Mouse (Mus musculus) forebrain, embryonic 10.5 days (tissue): ENCODE results near the gene Bmper. TPM values are rescaled to one million over a fixed set of nuclear protein-coding genes. Genes with fewer than 3 reads are reported as not detected.
A peak's percentile ranks its signal among the peaks of the same experiment; 100 is the strongest.

ENCODE experiments used
- DNase-seq: peaks from one replicate; pipeline ENCODE4 v3.0.0-alpha.2; 2017; ENCODE audit warnings: low spot score; ENCODE audit errors: extremely low spot score
- H3K27ac ChIP-seq: fragments of 300-500 bp; sonication (generic); 2 replicates; pipeline ENCODE4 v1.5.1; 2016; ENCODE audit warnings: mild to moderate bottlenecking
- H3K27me3 ChIP-seq: fragments of 300-500 bp; sonication (generic); 2 replicates; pipeline ENCODE4 v1.6.1; 2016; ENCODE audit warnings: mild to moderate bottlenecking; ENCODE audit not compliant: poor library complexity, severe bottlenecking
- H3K36me3 ChIP-seq: fragments of 300-500 bp; sonication (generic); replicated peaks from 2 replicates; pipeline ENCODE4 v1.6.1; 2016; ENCODE audit warnings: mild to moderate bottlenecking, moderate library complexity
- H3K4me1 ChIP-seq: fragments of 300-500 bp; sonication (generic); 2 replicates; pipeline ENCODE4 v1.6.1; 2016
- H3K4me3 ChIP-seq: fragments of 300-500 bp; sonication (generic); 2 replicates; pipeline ENCODE4 v1.5.1; 2016; ENCODE audit warnings: mild to moderate bottlenecking, moderate library complexity
- H3K9me3 ChIP-seq: fragments of 300-500 bp; sonication (generic); 2 replicates; pipeline ENCODE4 v1.6.1; 2016; ENCODE audit warnings: mild to moderate bottlenecking, moderate library complexity
- WGBS: fragments of 180-500 bp; shearing (Covaris S2); methylation state at CpG from one replicate; pipeline ENCODE4 v1.1.7; 2016; 5-methylcytosine and 5-hydroxymethylcytosine counted together
- polyA plus RNA-seq: library from polyadenylated mRNA; unstranded; fragments of >200 nt; fragmentation: Nextera tagmentation; extraction: Ambion mirVana; gene quantifications from 2 replicates; pipeline ENCODE4 v1.2.1, GENCODE M21; 2016

Bmper gene
- polyA plus RNA-seq, 1 experiment from 2014 or later, result 5.1 TPM

- Histone ChIP-seq H3K36me3 (no peaks in the 10 kb centered on the region), H3K27ac (0 out of 2 replicates have a peak overlapping the region, but pooled peaks have one; percentile 3), H3K27me3 (no peaks in the 10 kb centered on the region), H3K4me3 (no peak overlapping the region), H3K9me3 (peaks cover 11% of the 10 kb centered on the region; the same call in 1 of the 2 replicates), H3K4me1 (peaks cover 18% of the 10 kb centered on the region)
- no peak for DNase-seq
- 38% methylated on average over 3 of the region's 3 CpGs for WGBS
Measured at GRCm38 (mm10) chr9:23497626-23498025, 274.8 kb downstream of the Bmper start.

GRCm38 (mm10) chr9:23533870-23534269, 311.0 kb downstream of the Bmper start:
- Histone ChIP-seq H3K9me3 (no peaks in the 10 kb centered on the region), H3K4me1 (peaks cover 9% of the 10 kb centered on the region; the same call in 1 of the 2 replicates), H3K27ac (no peak overlapping the region), H3K36me3 (no peaks in the 10 kb centered on the region), H3K4me3 (no peak overlapping the region), H3K27me3 (no peaks in the 10 kb centered on the region)
- no peak for DNase-seq
- WGBS, result 37% methylated on average over 1 of the region's 1 CpGs
